Mouse (Mus musculus) frontal cortex, postnatal 36 days (tissue): ENCODE data around the gene Dock8.

Source experiments
- DNase-seq, 2 experiments: peaks; one replicate each; pipeline ENCODE4 v3.0.0; 2022; ENCODE audit warnings: low spot score in 2 of 2

The Dock8 gene

DNA sequence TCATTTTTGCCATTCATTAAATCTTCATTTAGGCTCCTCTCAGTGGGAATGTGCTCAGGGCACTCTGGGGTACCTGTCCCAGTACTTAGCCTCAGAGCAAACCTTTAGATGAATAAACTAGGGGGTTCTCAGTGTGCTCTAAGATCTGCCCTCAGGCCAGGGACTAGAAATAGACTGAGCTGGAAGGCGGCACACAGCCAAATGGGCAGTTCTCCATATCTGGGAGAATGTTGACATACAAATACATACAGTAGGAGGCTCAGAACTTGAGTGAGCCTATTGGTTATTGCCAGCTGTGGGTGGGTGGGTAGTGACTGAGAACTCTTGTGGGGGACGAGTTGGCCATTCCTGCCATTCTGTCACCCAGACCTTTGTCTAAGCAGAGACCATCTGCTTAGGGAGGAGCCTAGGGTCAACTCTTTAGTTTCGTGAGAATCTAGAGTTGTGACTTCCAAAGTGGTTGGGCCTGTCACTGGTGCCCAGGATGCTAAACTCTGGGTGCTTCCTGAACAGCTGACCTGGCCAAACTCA lies 252.3 kb downstream of the Dock8 start:
- no peak for DNase-seq
